Mouse (Mus musculus) spleen, postnatal 36 days (tissue): Measurements from ENCODE around the gene Rbpj.

Experiments used
- DNase-seq, 2 experiments: peaks; one replicate each; pipeline ENCODE4 v3.0.0; 2022; ENCODE audit warnings: low spot score in 2 of 2, mixed read lengths in 1 of 2

Rbpj gene

GRCm38 (mm10) chr5:53509927-53510326, 44.0 kb downstream of the Rbpj start:
- DNase-seq, result no peak

GRCm38 (mm10) chr5:53511426-53511825, 45.5 kb downstream of the Rbpj start:
- DNase-seq, result no peak

- DNase-seq, result no peak
Observed at GRCm38 (mm10) chr5:53514959-53515612, 49.1 kb downstream of the Rbpj start.

- DNase-seq, result no peak
Observed at GRCm38 (mm10) chr5:53516482-53516881, 50.5 kb downstream of the Rbpj start.

GRCm38 (mm10) chr5:53517802-53518201, 51.9 kb downstream of the Rbpj start:
- DNase-seq, result no peak

- no peak for DNase-seq
Observed at GRCm38 (mm10) chr5:53519131-53519530, 53.2 kb downstream of the Rbpj start.

- DNase-seq, result no peak
Observed at GRCm38 (mm10) chr5:53519998-53520577, 54.1 kb downstream of the Rbpj start.

GRCm38 (mm10) chr5:53523046-53523445, 57.1 kb downstream of the Rbpj start:
- DNase-seq, result no peak

- DNase-seq, result no peak
Observed at GRCm38 (mm10) chr5:53524162-53524561, 58.2 kb downstream of the Rbpj start.

GRCm38 (mm10) chr5:53524831-53525230, 58.9 kb downstream of the Rbpj start:
- DNase-seq, result no peak

GRCm38 (mm10) chr5:53525305-53526069, 59.5 kb downstream of the Rbpj start:
- DNase-seq, result no peak

- DNase-seq, result no peak
Observed at GRCm38 (mm10) chr5:53526070-53526430, 60.1 kb downstream of the Rbpj start.

GRCm38 (mm10) chr5:53529846-53530245, 63.9 kb downstream of the Rbpj start:
- no peak for DNase-seq

GRCm38 (mm10) chr5:53535096-53535495, 69.1 kb downstream of the Rbpj start:
- DNase-seq, result no peak

- no peak for DNase-seq
Observed at GRCm38 (mm10) chr5:53536635-53537554, 70.9 kb downstream of the Rbpj start.

GRCm38 (mm10) chr5:53539860-53540633, 74.1 kb downstream of the Rbpj start:
- DNase-seq, result peak in 1 of 2 experiments; percentile 24

GRCm38 (mm10) chr5:53542073-53542472, 76.1 kb downstream of the Rbpj start:
- DNase-seq, result no peak

GRCm38 (mm10) chr5:53543399-53543798, 77.4 kb downstream of the Rbpj start:
- no peak for DNase-seq

- no peak for DNase-seq
Observed at GRCm38 (mm10) chr5:53543945-53544344, 78.0 kb downstream of the Rbpj start.

GRCm38 (mm10) chr5:53546440-53546839, 80.5 kb downstream of the Rbpj start:
- no peak for DNase-seq

GRCm38 (mm10) chr5:53546979-53547472, 81.1 kb downstream of the Rbpj start:
- peak in 1 of 2 experiments; percentile 29 for DNase-seq
